Mouse (Mus musculus): ENCODE results near the gene Phospho1. TPM values are rescaled to one million over a fixed set of nuclear protein-coding genes. Genes with fewer than 3 reads are reported as not detected.
A peak's percentile ranks its signal among the peaks of the same experiment; 100 is the strongest.
"Not testable (repeated sequence)": the region's sequence is repeated elsewhere in the genome, so short reads cannot be mapped to it uniquely, and the experiment has no call there.

Gene Phospho1
- total RNA-seq, 2 experiments from 2014 or later, result 55.8 to 62.3 TPM

DNA sequence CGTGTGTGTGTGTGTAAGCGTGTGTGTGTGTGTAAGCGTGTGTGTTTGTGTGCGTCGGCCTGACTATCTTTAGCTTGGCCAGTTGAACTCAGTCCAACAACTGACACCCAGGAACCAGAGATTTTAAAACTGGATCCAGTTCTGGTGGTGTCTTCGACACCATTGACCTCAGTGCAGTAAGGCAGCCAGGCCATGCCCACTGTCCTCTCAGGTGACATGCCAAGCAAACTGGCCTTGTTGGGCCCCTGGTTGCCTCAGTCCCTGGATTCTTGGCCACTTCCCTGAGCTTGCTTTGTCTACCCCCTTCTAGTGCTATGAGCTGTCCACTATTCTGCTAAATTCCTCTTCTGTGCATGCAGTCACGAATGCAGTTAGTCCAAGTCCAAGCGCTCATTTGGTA is 37.1 kb downstream of the Phospho1 start:
- no peak for DNase-seq

DNA sequence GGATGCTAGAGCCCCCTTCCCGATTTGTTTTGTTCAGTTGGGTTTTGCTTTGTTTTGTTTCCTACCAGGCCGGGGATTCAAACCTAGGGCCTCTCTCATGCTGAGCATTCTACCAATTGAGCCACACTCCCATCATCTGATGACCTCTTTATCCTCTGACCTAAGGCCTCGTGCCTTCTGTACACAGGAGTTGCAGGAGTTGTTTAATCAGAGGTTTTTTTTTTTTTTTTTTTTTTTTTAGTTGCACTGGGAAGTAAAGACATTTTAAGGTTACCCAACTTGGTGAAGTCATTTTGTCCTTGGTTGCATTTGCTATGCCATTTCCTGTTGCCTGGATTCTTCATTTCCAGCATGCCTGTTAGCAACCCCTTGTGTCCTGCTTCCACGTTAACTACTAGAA is 45.1 kb downstream of the Phospho1 start:
- DNase-seq, result no peak

DNA sequence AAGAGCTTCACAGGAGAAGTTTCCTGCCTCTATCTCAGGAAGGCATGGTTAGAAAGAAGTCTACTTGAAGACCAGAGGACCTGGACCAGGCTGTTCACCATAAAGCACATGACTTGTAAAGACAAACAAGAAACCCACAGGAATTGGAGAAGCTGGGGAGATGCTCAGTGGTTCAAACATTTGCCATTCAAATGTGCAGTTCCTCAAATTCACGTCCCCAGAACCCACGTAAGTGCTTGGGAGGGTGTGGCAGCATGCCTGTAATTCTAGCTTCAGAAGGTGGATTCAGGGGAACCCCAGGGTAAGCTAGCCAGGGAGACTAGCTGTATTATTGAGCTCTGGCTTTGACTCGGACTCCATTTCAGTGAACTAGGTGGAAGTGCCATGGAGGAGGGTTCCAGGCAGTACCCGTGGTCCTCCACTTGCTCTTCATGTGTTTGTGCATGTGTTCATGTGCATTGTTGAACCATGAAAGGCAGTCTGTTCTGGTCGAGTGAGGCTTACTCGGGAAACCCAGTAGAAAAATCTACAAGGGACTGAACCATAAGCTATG is 45.7 kb downstream of the Phospho1 start:
- no peak for DNase-seq

DNA sequence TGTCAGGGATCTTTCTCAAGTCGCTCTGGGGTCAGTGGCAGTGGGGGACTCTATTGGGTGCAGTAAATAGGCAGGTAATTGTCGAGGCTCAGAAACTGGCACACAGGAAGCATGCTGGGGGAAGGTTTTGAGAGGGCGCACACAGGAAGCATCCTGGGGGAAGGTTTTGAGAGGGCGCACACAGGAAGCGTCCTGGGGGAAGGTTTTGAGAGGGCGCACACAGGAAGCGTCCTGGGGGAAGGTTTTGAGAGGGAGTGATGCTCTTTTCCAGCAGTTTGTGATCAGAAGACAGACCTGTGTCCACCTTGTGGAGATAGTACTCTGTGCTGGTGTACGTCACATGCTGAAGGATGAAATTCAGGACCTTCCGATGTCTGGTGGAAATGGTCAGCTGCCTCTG is 51.5 kb downstream of the Phospho1 start:
- no peak for DNase-seq

DNA sequence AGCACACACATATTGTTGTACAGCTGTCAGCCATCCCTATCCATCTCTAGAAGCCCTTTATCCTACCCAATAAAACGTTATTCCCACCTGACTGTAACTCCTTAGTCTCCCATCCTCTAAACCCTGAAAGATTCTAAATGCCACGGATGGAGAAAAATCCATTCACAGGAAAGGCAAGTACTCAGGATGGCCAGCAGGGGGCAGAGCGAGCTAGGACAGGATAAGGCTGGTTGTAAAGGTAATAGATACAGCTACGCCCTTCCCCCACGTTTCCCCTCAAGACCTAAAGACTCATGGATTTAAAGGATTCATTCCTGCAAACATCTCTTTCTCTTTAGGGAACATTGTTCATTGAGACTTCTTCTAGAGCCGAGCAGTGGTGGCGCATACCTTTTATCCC is 52.0 kb downstream of the Phospho1 start:
- DNase-seq, result peak; percentile 15 to 42

DNA sequence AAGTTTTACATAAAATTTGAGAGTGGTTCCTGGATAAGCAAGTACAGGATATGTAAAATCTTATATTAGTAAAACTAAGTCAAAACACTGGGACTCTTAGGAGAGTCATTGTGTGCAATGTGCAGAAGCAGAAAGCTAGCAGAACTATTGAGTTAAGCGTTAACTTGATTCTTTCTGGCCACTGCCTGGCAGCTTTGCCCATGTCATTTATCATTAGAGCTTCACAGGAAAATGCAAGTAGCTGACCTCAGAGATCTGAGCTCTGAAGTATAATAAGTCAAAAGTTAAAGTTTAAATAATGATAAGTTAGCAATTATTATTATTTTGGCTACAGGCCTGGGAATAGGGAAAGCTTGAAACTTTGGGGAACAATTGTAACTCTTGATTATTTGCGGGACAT is 55.6 kb downstream of the Phospho1 start:
- DNase-seq, result not testable (repeated sequence)

Other genes starting within 250 kb of the Phospho1 start
- 1 to 10 TPM in 1 of 2 experiments, under 1 TPM in 1; 0.91 to 1.3 TPM for gene Ngfr, start 236.8 kb upstream of the Phospho1 start, total RNA-seq (2021)
- gene Phb, start 157.5 kb upstream of the Phospho1 start, total RNA-seq (2021), result 100 to 1,000 TPM; 105 to 106 TPM
- gene Zfp652, start 111.8 kb upstream of the Phospho1 start, total RNA-seq (2021), result 10 to 100 TPM; 47.9 to 54.6 TPM
- gene B130006D01Rik, start 100.9 kb upstream of the Phospho1 start, total RNA-seq (2021), result 1 to 10 TPM; 1.5 to 1.9 TPM
- 1 to 10 TPM; 3.1 to 4.7 TPM for gene Gngt2, start 12.7 kb downstream of the Phospho1 start, total RNA-seq (2021)
- 1 to 10 TPM; 6.2 to 6.4 TPM for gene Abi3, start 18.0 kb downstream of the Phospho1 start, total RNA-seq (2021)
- not detected for gene B4galnt2, start 90.4 kb downstream of the Phospho1 start, total RNA-seq (2021)
- gene Igf2bp1, start 181.4 kb downstream of the Phospho1 start, total RNA-seq (2021), result not detected
- not detected for gene Gip, start 200.0 kb downstream of the Phospho1 start, total RNA-seq (2021)
- 100 to 1,000 TPM; 101 to 107 TPM for gene Snf8, start 210.4 kb downstream of the Phospho1 start, total RNA-seq (2021)
- gene Ube2z, start 240.9 kb downstream of the Phospho1 start, total RNA-seq (2021), result 10 to 100 TPM; 53.8 to 54.6 TPM